Mouse (Mus musculus): ENCODE results near the gene Krt19. TPM values are rescaled to one million over a fixed set of nuclear protein-coding genes. Genes with fewer than 3 reads are reported as not detected.

Gene Krt19
- polyA plus RNA-seq, 2 experiments: 1.8 to 2.4 TPM

GRCm38 (mm10) chr11:100145858-100146560, 2.5 kb downstream of the Krt19 start:
- Histone ChIP-seq H3K27me3 (ENCODE audit: control insufficient read depth, insufficient read depth, low read length) (peaks cover 11% of the 10 kb centered on the region), H3K4me1 (replicated peaks; ENCODE audit: control insufficient read depth in 2 of 2, insufficient read depth in 2 of 2, low read length in 1 of 2) (no peaks in the 10 kb centered on the region), H3K36me3 (replicated peaks; ENCODE audit: control insufficient read depth, insufficient read depth, low read depth) (no peaks in the 10 kb centered on the region), H3K9ac (replicated peaks) (no peak overlapping the region), H3K9me3 (ENCODE audit: control insufficient read depth, low read length) (no peaks in the 10 kb centered on the region), H3K4me3 (ENCODE audit: insufficient read depth in 1 of 2, low read depth in 2 of 2, low read length in 2 of 2) (no peak overlapping the region), H3K4me2 (ENCODE audit: low read depth) (no peak overlapping the region; the same call in 1 of the 2 replicates), H3K27ac (no peak overlapping the region)
- TF ChIP-seq EP300 (IDR thresholded peaks at IDR 0.05; ENCODE audit: low read depth): no peak
- TF ChIP-seq CTCF (IDR thresholded peaks at IDR 0.05; ENCODE audit: low read depth): no peak
- 2% methylated on average over 13 of the region's 13 CpGs for WGBS (ENCODE audit: insufficient replicate concordance)
- DNase-seq (ENCODE audit: low read depth in 3 of 3, low spot score in 3 of 3) (no peak), ATAC-seq (ENCODE audit: insufficient read depth) (no peak)

GRCm38 (mm10) chr11:100145104-100145503, 3.4 kb downstream of the Krt19 start:
- no peak for TF ChIP-seq CTCF (IDR thresholded peaks at IDR 0.05; ENCODE audit: low read depth)
- Histone ChIP-seq H3K27ac (no peak overlapping the region), H3K4me2 (ENCODE audit: low read depth) (peak overlapping the region; percentile 15; the same call in 1 of the 2 replicates), H3K36me3 (replicated peaks; ENCODE audit: control insufficient read depth, insufficient read depth, low read depth) (no peaks in the 10 kb centered on the region), H3K9me3 (ENCODE audit: control insufficient read depth, low read length) (no peaks in the 10 kb centered on the region), H3K4me3 (ENCODE audit: insufficient read depth in 1 of 2, low read depth in 2 of 2, low read length in 2 of 2) (no peak overlapping the region), H3K27me3 (ENCODE audit: control insufficient read depth, insufficient read depth, low read length) (peaks cover 11% of the 10 kb centered on the region), H3K9ac (replicated peaks) (no peak overlapping the region), H3K4me1 (replicated peaks; ENCODE audit: control insufficient read depth in 2 of 2, insufficient read depth in 2 of 2, low read length in 1 of 2) (no peaks in the 10 kb centered on the region)
- WGBS (ENCODE audit: insufficient replicate concordance): 5% methylated on average over 20 of the region's 20 CpGs
- no peak for DNase-seq (ENCODE audit: low read depth in 3 of 3, low spot score in 3 of 3)
- no peak for ATAC-seq (ENCODE audit: insufficient read depth)

GRCm38 (mm10) chr11:100140966-100141365, 7.5 kb downstream of the Krt19 start:
- Histone ChIP-seq H3K27ac (no peak overlapping the region), H3K9me3 (ENCODE audit: control insufficient read depth, low read length) (no peaks in the 10 kb centered on the region), H3K9ac (replicated peaks) (no peak overlapping the region), H3K27me3 (ENCODE audit: control insufficient read depth, insufficient read depth, low read length) (peaks cover 11% of the 10 kb centered on the region), H3K4me2 (ENCODE audit: low read depth) (no peak overlapping the region), H3K4me1 (replicated peaks; ENCODE audit: control insufficient read depth in 2 of 2, insufficient read depth in 2 of 2, low read length in 1 of 2) (no peaks in the 10 kb centered on the region), H3K4me3 (ENCODE audit: insufficient read depth in 1 of 2, low read depth in 2 of 2, low read length in 2 of 2) (no peak overlapping the region), H3K36me3 (replicated peaks; ENCODE audit: control insufficient read depth, insufficient read depth, low read depth) (no peaks in the 10 kb centered on the region)
- ATAC-seq (ENCODE audit: insufficient read depth) (no peak), DNase-seq (ENCODE audit: low read depth in 3 of 3, low spot score in 3 of 3) (no peak)
- TF ChIP-seq CTCF (IDR thresholded peaks at IDR 0.05; ENCODE audit: low read depth) (no peak), EP300 (IDR thresholded peaks at IDR 0.05; ENCODE audit: low read depth) (no peak)
- 80% methylated on average over 21 of the region's 21 CpGs for WGBS (ENCODE audit: insufficient replicate concordance)

GRCm38 (mm10) chr11:100139391-100139790, 9.1 kb downstream of the Krt19 start:
- no peaks in the 10 kb centered on the region for H3K36me3 ChIP-seq (replicated peaks; ENCODE audit: control insufficient read depth, insufficient read depth, low read depth)
- no peak overlapping the region for H3K27ac ChIP-seq
- no peaks in the 10 kb centered on the region for H3K9me3 ChIP-seq (ENCODE audit: control insufficient read depth, low read length)
- ATAC-seq (ENCODE audit: insufficient read depth) (no peak), DNase-seq (ENCODE audit: low read depth in 3 of 3, low spot score in 3 of 3) (no peak)
- no peaks in the 10 kb centered on the region for H3K27me3 ChIP-seq (ENCODE audit: control insufficient read depth, insufficient read depth, low read length)
- no peak overlapping the region for H3K9ac ChIP-seq (replicated peaks)
- 50% methylated on average over 2 of the region's 2 CpGs for WGBS (ENCODE audit: insufficient replicate concordance)
- no peak overlapping the region for H3K4me2 ChIP-seq (ENCODE audit: low read depth)
- no peak overlapping the region for H3K4me3 ChIP-seq (ENCODE audit: insufficient read depth in 1 of 2, low read depth in 2 of 2, low read length in 2 of 2)
- TF ChIP-seq CTCF (IDR thresholded peaks at IDR 0.05; ENCODE audit: low read depth) (no peak), EP300 (IDR thresholded peaks at IDR 0.05; ENCODE audit: low read depth) (no peak)
- no peaks in the 10 kb centered on the region for H3K4me1 ChIP-seq (replicated peaks; ENCODE audit: control insufficient read depth in 2 of 2, insufficient read depth in 2 of 2, low read length in 1 of 2)

GRCm38 (mm10) chr11:100138809-100139208, 9.7 kb downstream of the Krt19 start:
- TF ChIP-seq CTCF (IDR thresholded peaks at IDR 0.05; ENCODE audit: low read depth): no peak
- TF ChIP-seq EP300 (IDR thresholded peaks at IDR 0.05; ENCODE audit: low read depth): no peak
- DNase-seq (ENCODE audit: low read depth in 3 of 3, low spot score in 3 of 3) (no peak), ATAC-seq (ENCODE audit: insufficient read depth) (no peak)
- Histone ChIP-seq H3K4me2 (ENCODE audit: low read depth) (no peak overlapping the region), H3K9me3 (ENCODE audit: control insufficient read depth, low read length) (no peaks in the 10 kb centered on the region), H3K36me3 (replicated peaks; ENCODE audit: control insufficient read depth, insufficient read depth, low read depth) (no peaks in the 10 kb centered on the region), H3K4me1 (replicated peaks; ENCODE audit: control insufficient read depth in 2 of 2, insufficient read depth in 2 of 2, low read length in 1 of 2) (no peaks in the 10 kb centered on the region), H3K27ac (no peak overlapping the region), H3K27me3 (ENCODE audit: control insufficient read depth, insufficient read depth, low read length) (no peaks in the 10 kb centered on the region), H3K4me3 (ENCODE audit: insufficient read depth in 1 of 2, low read depth in 2 of 2, low read length in 2 of 2) (no peak overlapping the region), H3K9ac (replicated peaks) (no peak overlapping the region)
- WGBS (ENCODE audit: insufficient replicate concordance): 50% methylated on average over 7 of the region's 7 CpGs

Measured in liver, embryonic 14.5 days (tissue).